Mouse (Mus musculus) yolk sac, embryonic 10.5 days (tissue): Measurements from ENCODE around the gene Slc16a6.

Experiments used
- DNase-seq: peaks from one replicate; pipeline ENCODE4 v3.0.0-alpha.2; 2017; ENCODE audit warnings: low spot score

Gene Slc16a6

DNA sequence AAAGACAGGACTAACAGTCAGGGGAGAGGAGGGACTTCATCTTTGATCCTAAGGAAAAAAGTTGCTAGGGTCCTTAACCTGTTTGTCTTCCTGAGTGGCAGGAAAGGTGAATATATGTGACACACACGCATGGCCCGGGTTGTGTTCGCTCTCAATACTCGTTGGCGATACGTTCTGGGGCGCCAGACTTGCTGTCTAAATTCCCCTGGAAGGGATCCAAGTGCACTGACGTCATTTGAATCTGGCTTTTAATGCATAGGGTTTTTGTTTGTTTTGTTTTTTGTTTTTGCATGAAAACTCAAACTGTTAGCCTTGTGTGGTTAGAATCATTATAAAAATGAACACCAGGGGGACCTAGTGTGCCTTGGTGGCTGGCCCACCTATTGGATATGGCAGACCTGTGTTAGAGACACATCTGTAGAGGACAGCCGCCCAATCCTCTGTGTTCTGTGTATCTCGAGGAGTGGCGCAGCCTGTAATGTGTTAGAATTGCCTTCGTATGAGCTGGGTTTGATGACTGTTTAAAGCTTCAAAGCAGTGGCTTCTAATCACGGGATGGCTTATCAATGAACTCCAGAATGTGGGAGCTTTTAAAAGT lies 27.9 kb downstream of the Slc16a6 start:
- no peak for DNase-seq

- no peak for DNase-seq
Observed at GRCm38 (mm10) chr11:109444600-109444999, 28.8 kb downstream of the Slc16a6 start.

DNA sequence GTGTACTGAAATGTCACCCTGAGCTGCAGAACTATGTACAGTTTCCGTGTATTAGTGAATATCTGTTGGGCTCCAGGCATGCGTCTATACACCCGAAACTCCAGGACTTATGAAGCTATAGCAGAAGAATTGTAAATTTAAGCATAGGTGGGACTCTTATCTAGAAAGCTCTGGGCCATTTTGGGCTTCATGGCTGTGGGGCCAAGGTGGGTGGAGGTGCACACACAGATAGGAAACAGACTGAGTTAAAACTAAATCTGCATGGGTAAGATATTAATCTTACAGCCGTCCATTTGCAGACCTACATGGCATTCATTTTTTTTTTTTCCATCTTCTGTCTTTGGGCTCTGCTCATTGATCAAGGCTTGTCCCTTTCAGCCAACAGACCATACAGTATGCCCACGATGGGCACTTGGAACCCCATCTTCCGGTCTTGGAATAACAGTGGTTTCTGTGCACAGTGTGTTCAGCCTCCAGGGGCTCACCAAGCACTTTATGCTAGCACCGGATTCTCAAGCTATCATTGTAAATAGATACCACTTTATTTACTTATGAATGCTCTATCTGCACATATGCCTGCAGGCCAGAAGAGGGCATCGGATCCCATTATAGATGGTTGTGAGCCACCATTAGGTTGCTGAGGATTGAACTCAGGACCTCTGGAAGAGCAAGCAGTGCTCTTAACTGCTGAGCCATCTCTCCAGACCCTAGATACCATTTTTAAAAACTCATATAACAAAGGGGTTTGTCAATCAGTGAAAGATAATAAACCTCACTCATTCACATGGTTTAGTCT lies 29.7 kb downstream of the Slc16a6 start:
- no peak for DNase-seq

DNA sequence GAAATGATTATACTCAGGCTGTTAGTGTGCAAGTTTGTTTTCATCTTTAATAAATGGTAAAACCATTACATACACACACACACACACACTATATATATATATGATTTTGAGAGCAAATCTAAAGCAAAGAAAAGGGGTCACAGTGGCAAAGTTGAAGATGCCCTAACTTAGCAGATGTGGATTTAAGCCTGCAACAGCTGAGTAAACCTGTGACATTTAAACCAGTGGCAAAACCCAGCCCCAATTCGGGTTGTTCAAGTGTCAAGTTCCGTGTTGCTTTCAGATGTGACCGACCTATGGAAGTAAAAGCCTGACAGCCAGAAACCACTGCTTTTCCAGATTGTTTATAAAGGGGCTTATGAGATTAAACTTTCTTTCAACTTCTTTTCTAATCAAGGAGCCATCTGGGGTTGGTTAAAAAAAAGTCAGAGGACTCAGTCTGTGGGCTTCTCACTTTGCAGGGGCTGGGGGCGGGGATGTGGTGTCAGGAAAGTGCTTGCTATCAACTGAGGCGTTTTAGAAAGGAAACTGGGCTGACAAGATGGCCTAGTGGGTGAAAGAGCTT lies 31.1 kb downstream of the Slc16a6 start:
- DNase-seq = no peak

- DNase-seq = no peak
Observed at GRCm38 (mm10) chr11:109441119-109441518, 32.3 kb downstream of the Slc16a6 start.

- no peak for DNase-seq
Observed at GRCm38 (mm10) chr11:109440641-109441040, 32.8 kb downstream of the Slc16a6 start.

- peak; percentile 65 for DNase-seq
Observed at GRCm38 (mm10) chr11:109439829-109440340, 33.5 kb downstream of the Slc16a6 start.

DNA sequence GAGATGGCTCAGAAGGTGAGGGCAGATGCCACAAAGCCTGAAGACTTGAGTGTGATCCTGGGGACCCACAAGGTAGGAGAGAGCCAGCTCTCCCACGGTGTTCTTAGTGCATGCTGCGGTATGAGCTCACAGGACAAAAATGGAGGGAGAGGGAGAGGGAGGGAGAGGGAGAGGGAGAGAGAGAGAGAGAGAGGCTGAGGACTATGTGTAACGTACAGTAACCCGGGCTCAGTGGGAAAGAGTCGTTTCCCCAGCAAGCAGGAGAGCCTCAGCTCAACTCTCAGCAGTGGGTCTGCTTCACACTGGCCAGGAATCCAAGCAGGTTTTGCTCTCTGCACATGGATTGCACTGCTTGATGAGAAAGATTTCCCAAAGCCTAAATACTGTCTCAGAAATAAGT lies 34.2 kb downstream of the Slc16a6 start:
- no peak for DNase-seq

DNA sequence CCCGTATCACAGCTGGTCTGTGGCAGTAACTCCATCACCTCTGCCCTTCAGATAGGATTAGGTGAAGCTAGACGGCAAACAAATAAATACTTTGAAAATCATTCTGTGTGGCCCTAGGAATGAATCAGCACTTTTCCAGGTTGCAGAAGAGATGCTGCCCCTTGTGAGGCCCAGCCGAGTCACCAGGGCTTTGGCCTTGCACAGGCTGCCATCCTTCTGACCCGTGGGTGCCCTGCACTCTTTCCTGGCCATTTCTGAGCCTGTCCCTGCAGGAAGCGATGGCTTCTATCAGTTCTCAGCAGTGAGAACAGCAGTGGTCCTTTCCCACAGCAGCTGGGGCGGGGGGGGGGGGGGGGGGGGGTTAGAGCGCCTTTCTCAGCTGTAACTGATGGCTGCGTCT lies 36.5 kb downstream of the Slc16a6 start:
- no peak for DNase-seq

DNA sequence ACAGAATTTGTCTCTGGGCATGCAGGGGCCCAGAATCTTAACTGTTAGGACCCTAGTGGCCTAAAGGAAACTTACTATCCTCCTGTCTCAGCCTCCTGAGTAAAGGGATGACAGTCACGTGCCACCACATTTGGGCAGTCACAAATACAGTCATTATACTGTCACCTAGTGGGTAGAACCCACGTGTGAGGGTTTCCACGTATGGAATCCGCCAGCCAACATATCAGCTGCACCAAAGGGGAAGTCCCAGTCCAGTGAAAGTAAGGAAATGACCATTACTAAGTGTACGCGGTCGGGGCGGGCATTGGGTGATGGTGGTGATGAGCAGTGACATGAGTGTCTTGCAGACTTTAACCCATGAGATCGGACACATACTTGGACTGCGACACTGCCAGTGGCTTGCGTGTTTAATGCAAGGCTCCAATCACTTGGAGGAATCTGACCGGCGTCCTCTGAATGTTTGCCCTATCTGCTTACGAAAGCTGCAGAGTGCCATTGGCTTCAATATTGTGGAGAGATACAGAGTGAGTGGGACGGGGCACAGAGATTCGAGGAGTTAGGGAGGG lies 39.1 kb downstream of the Slc16a6 start:
- DNase-seq = no peak

GRCm38 (mm10) chr11:109427353-109427752 lies 46.0 kb downstream of the Slc16a6 start:
- no peak for DNase-seq

DNA sequence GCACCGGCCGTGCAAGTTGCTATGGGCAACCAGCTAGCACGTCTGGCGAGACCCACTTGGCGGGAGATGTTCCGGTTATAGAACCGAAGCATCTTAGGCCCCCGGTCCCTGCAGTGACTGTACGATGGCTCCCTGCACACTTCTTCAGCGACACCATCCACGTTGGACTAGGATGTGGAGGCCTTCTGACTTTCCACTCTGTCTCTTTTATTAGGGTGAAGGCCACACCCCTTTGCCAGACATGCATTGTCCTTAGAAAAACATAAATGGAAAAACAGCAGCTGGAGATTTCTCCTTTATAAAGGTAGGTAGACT lies 47.2 kb downstream of the Slc16a6 start:
- DNase-seq = no peak

DNA sequence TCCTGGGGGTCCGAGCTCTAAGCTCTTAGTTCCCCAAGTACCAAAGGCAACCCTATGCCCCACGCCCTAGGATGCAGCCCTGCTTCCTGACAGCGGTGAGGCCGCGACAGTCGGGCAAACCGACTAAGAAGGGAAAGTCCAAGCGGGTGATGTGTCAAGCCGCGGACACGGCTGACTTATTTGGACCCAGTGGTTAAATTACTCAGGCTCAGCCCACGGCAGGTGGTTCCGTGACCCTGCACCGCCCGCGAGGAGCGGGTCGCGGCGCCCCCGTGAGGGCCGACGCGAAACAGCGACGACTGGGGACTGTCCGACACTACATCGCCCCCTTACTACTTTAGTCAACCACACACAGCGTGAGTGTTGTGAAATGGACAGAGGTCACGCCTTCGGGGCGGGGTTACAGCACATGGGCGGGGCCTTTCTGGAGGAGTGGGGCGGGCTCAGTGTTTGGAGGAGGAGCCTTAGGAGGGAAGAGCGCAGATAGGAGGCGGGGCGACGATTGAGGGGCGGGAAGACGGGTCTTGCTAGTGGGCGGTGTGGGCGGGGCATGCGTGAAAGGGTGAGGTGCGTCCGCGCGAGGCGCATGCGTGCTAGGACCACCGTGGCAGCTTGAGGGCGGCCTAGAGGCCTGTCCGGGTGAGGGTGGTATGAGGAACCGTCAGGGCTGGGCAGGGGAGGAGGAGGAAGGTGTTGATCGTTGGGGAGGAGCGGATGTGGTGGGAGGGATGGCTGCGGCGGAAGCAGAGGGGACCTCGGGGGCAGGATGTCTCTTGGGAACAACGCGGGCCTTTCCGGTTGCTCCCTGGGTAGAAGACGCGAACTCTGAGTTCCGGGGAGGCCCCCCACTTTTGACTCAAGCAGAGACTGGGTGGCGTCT lies 47.8 kb downstream of the Slc16a6 start, which contains the start of gene Amz2:
TSS of gene Amz2 (plus strand) at position 555 of the 880 bp plus-strand sequence.
- DNase-seq = peak; percentile 100

DNA sequence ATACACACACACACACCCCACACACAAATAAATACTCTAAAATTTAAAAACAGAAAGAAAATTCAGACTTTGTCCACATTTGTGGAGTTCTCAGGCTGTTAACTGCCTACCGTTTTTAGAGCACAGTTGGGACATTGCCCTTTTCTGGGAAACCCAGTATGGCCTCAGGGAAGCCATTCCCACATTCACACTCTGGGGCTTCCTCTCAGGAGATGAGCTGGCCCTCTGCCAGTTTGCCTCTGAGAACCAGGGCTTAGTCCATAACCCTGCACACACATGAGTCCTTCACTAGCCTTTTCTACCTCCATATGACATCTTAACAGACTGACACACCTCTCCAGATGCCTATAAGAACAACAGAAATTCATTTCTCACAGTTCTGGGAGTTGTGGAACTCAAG lies 50.1 kb downstream of the Slc16a6 start:
- DNase-seq = no peak

- no peak for DNase-seq
Observed at GRCm38 (mm10) chr11:109422263-109422662, 51.1 kb downstream of the Slc16a6 start.

DNA sequence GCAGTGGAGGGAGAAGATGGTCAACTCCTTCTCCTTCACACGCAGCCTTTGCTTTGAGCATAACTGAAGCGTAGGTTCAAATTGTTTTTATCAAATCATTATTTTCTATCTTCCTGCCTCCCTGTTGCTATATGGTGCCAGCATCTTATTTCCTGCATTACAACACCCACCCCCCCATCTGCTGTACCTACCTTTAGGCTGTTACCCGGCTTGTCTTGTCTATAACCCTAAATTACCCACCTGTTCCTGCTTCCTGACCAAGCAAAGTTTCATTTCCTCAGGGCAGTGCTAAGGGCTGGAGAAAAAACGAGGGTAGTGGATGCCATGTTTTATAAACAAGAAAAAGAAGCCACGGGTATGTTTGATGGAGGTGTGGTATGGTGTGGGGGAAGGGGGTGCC lies 52.2 kb downstream of the Slc16a6 start:
- DNase-seq = no peak

DNA sequence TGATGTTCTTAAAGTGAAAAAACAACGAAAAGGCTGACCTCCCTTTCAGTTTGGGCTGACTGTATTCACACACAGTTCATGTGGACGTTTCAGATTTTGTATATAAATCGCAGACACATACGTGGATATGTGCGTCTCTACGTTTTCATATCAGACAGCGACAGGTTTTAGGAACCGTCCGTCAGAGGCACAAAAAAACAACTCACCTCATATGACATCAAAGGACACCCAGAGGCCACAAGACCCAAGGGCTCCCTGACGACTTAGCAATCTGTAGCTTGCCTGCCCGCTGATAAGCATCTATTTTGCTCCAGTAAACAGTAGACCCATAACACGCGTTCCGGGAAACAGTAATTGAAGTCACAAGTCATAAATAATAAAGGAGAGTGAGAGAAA lies 52.8 kb downstream of the Slc16a6 start:
- DNase-seq = no peak

DNA sequence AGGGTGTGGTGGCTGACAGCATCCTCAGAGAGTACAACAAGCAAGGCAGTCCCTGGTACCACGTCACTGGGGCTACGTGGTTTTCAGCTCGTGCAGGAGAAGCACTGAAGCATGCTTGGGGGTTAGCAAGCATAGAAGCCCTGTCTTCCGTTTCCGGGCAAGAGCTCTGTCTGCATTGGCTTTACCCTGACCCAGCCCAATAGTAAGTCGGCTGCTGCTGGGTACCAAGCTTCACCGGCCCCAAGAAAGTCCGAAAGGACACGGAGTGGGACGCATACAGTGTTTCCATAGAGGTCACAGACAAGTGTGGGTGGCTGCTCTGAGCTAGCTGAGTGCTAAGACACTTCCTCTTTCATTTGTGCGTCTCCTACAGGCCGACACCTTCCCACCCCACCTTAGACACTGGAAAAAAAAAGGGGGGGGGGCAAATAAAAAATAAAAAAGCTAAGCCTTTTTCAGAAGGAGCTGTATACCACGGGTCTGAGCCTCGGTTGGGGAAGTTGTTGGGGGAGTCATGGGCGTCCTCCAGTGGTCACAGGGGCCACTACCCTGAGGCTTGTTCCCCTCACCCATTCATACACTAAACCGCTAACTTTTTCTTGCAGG lies 53.3 kb downstream of the Slc16a6 start:
- DNase-seq = no peak

DNA sequence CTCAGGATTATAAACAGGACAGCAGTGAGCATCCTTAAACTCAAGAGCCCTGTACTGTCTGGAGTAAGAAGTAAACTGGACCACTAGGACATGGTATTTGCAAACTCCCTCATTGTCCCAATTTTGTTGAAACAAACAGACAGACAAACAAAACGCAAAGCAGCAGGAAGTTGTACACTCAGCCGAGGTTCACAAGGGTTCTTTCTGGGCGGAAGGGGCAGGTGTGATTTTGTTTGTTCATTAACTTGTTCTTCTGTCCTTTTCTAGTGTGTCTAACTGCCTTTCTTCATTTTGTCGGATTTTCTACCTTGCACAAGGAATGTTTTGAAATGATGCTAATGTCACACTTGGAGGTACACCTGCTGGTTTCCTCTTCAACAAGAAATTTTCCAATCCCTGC lies 53.9 kb downstream of the Slc16a6 start:
- no peak for DNase-seq

DNA sequence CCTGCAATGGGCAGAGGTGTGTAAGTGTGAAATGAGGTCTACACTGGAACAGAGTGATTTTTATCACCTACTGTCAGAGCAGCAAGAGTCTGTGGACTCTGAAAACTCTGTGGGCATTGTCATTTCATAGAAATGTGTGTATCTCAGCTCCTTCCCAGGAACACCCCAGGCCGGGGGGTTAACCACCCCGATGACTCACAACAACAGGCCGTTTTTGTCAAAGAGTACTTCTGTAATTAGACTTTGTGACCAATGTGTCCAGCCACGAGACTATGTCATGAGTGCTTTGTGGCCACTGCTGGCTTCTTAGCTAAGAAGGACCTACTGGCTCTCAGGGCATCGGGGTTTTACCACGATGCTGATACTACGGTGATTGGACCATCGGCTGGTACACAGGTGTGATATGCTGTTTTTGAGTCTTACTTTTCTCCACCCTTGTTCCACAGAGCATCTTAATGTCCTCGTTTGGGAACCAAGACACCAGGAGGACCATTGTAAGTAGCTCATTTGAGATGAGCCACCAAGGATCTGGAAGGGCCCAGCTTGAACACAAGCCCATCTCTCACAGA lies 55.8 kb downstream of the Slc16a6 start:
- DNase-seq = no peak

GRCm38 (mm10) chr11:109416709-109417420 lies 56.5 kb downstream of the Slc16a6 start:
- peak; percentile 19 for DNase-seq
